Mouse (Mus musculus) MEL (cell line): ENCODE measurements around the gene Armcx5. TPM values are rescaled to one million over a fixed set of nuclear protein-coding genes. Genes with fewer than 3 reads are reported as not detected.

Experiments used
- DNase-seq: peaks from one replicate; pipeline ENCODE4 v3.0.0; 2011; ENCODE audit warnings: low read depth, low spot score
- H3K27ac ChIP-seq: 2 replicates; pipeline ENCODE4 v1.5.1; 2012; ENCODE audit warnings: low read depth, mild to moderate bottlenecking, control low read depth, low read length, moderate library complexity; ENCODE audit not compliant: control insufficient read depth
- H3K27me3 ChIP-seq, 2 experiments: fragments of 150-350 bp in 1 of 2; sonication (generic) in 1 of 2; 2 replicates each; pipeline ENCODE4 v1.6.1; 2012; ENCODE audit warnings: low read length in 2 of 2, mild to moderate bottlenecking in 2 of 2, improper control_type of control experiment in 1 of 2, moderate library complexity in 1 of 2; ENCODE audit not compliant: insufficient read depth in 2 of 2, control insufficient read depth in 1 of 2
- H3K36me3 ChIP-seq, 2 experiments: 2 replicates each; pipeline ENCODE4 v1.6.1; 2012 to 2014; ENCODE audit warnings: low read length in 2 of 2, improper control_type of control experiment in 1 of 2, inconsistent platforms in 1 of 2, mild to moderate bottlenecking in 1 of 2; ENCODE audit not compliant: insufficient read depth in 2 of 2, control insufficient read depth in 1 of 2
- H3K4me1 ChIP-seq, 2 experiments: fragments of 150-350 bp in 1 of 2; sonication (generic) in 1 of 2; 2 replicates each; pipeline ENCODE4 v1.6.1; 2012; ENCODE audit warnings: low read length in 2 of 2, improper control_type of control experiment in 1 of 2, mild to moderate bottlenecking in 1 of 2; ENCODE audit not compliant: insufficient read depth in 2 of 2, control insufficient read depth in 1 of 2
- H3K4me3 ChIP-seq, 2 experiments: fragments of 150-350 bp in 1 of 2; sonication (generic) in 1 of 2; 2 replicates each; pipeline ENCODE4 v1.5.1; 2012; ENCODE audit warnings: low read depth in 2 of 2, low read length in 2 of 2, mild to moderate bottlenecking in 2 of 2, moderate library complexity in 2 of 2, control low read depth in 1 of 2, improper control_type of control experiment in 1 of 2; ENCODE audit not compliant: control insufficient read depth in 1 of 2, insufficient read depth in 1 of 2
- H3K79me2 ChIP-seq: 2 replicates; pipeline ENCODE4 v1.6.1; 2012; ENCODE audit warnings: mild to moderate bottlenecking, low read length, moderate library complexity; ENCODE audit not compliant: control insufficient read depth, poor library complexity, insufficient read depth
- H3K9ac ChIP-seq: 2 replicates; pipeline ENCODE4 v1.6.1; 2012; ENCODE audit warnings: low read depth, mild to moderate bottlenecking, control low read depth, low read length, moderate library complexity; ENCODE audit not compliant: control insufficient read depth, poor library complexity, severe bottlenecking
- H3K9me3 ChIP-seq: fragments of 150-350 bp; sonication (generic); replicated peaks from 2 replicates; pipeline ENCODE4 v1.6.1; 2012; ENCODE audit warnings: mild to moderate bottlenecking, low read length, improper control_type of control experiment, moderate library complexity; ENCODE audit not compliant: insufficient read depth
- BHLHE40 ChIP-seq: IDR thresholded peaks from 2 replicates; pipeline ENCODE4 v1.6.1; 2012; ENCODE audit warnings: low read depth, mild to moderate bottlenecking, inconsistent platforms, low read length, improper control_type of control experiment, borderline replicate concordance
- CHD1 ChIP-seq: IDR thresholded peaks from 2 replicates; pipeline ENCODE4 v1.6.1; 2012; ENCODE audit warnings: low read depth, mild to moderate bottlenecking, inconsistent platforms, low read length, improper control_type of control experiment
- CHD2 ChIP-seq: IDR thresholded peaks from 2 replicates; pipeline ENCODE4 v1.6.1; 2011; ENCODE audit warnings: low read length, improper control_type of control experiment
- CTCF ChIP-seq, 3 experiments: IDR thresholded peaks in 2 of 3; conservative IDR thresholded peaks in 1 of 3; 2 replicates each; pipeline ENCODE4 v1.5.1; 2011 to 2012; ENCODE audit warnings: low read length in 3 of 3, low read depth in 2 of 3, mild to moderate bottlenecking in 2 of 3, improper control_type of control experiment in 1 of 3, inconsistent platforms in 1 of 3, mixed read lengths in 1 of 3, moderate library complexity in 1 of 3; ENCODE audit not compliant: control insufficient read depth in 1 of 3, insufficient read depth in 1 of 3, poor library complexity in 1 of 3, severe bottlenecking in 1 of 3
- E2F4 ChIP-seq: IDR thresholded peaks from 2 replicates; pipeline ENCODE4 v1.6.1; 2011; ENCODE audit warnings: low read depth, low read length, improper control_type of control experiment, borderline replicate concordance
- ELF1 ChIP-seq: IDR thresholded peaks from 2 replicates; pipeline ENCODE4 v1.6.1; 2014; ENCODE audit warnings: low read depth, mild to moderate bottlenecking, inconsistent platforms, low read length, improper control_type of control experiment, moderate library complexity
- EP300 ChIP-seq, 2 experiments: IDR thresholded peaks; 2 replicates each; pipeline ENCODE4 v1.6.1; 2011; ENCODE audit warnings: improper control_type of control experiment in 2 of 2, low read length in 2 of 2, low read depth in 1 of 2, mild to moderate bottlenecking in 1 of 2
- ETS1 ChIP-seq: IDR thresholded peaks from 2 replicates; pipeline ENCODE4 v1.6.1; 2012; ENCODE audit warnings: low read depth, mild to moderate bottlenecking, inconsistent platforms, low read length, improper control_type of control experiment, moderate library complexity
- GABPA ChIP-seq: IDR thresholded peaks from 2 replicates; pipeline ENCODE4 v1.6.1; 2012; ENCODE audit warnings: low read depth, mild to moderate bottlenecking, inconsistent platforms, low read length, improper control_type of control experiment, moderate library complexity
- HCFC1 ChIP-seq: IDR thresholded peaks from 2 replicates; pipeline ENCODE4 v1.6.1; 2012; ENCODE audit warnings: low read depth, mild to moderate bottlenecking, inconsistent platforms, low read length, improper control_type of control experiment, moderate library complexity
- KAT2A ChIP-seq: conservative IDR thresholded peaks from 2 replicates; pipeline ENCODE4 v1.6.1; 2012; ENCODE audit warnings: low read depth, low read length, improper control_type of control experiment, inconsistent platforms
- MAX ChIP-seq: IDR thresholded peaks from 2 replicates; pipeline ENCODE4 v1.6.1; 2011; ENCODE audit warnings: low read length, improper control_type of control experiment
- MEF2A ChIP-seq: IDR thresholded peaks from 2 replicates; pipeline ENCODE4 v1.6.1; 2014; ENCODE audit warnings: low read depth, mild to moderate bottlenecking, inconsistent platforms, low read length, improper control_type of control experiment; ENCODE audit not compliant: poor library complexity, insufficient replicate concordance, severe bottlenecking; ENCODE audit errors: extremely low read depth
- MXI1 ChIP-seq: IDR thresholded peaks from 2 replicates; pipeline ENCODE4 v1.6.1; 2011; ENCODE audit warnings: mild to moderate bottlenecking, low read depth, low read length, improper control_type of control experiment
- MYB ChIP-seq: IDR thresholded peaks from 2 replicates; pipeline ENCODE4 v1.6.1; 2011; ENCODE audit warnings: mild to moderate bottlenecking, low read depth, low read length, improper control_type of control experiment
- MYC ChIP-seq: IDR thresholded peaks from 2 replicates; pipeline ENCODE4 v1.6.1; 2011; ENCODE audit warnings: low read depth, mild to moderate bottlenecking, low read length, improper control_type of control experiment, moderate library complexity
- NELFE ChIP-seq: IDR thresholded peaks from 2 replicates; pipeline ENCODE4 v1.6.1; 2011; ENCODE audit warnings: low read depth, low read length, improper control_type of control experiment
- POLR2A ChIP-seq, 2 experiments: IDR thresholded peaks; 2 replicates each; pipeline ENCODE4 v1.6.1; 2011 to 2012; ENCODE audit warnings: low read length in 2 of 2, mild to moderate bottlenecking in 2 of 2, control low read depth in 1 of 2, improper control_type of control experiment in 1 of 2, low read depth in 1 of 2, moderate library complexity in 1 of 2; ENCODE audit not compliant: control insufficient read depth in 1 of 2, insufficient read depth in 1 of 2, poor library complexity in 1 of 2
- POLR2AphosphoS2 ChIP-seq: IDR thresholded peaks from 2 replicates; pipeline ENCODE4 v1.6.1; 2011; ENCODE audit warnings: low read length, improper control_type of control experiment
- POLR2AphosphoS5 ChIP-seq: IDR thresholded peaks from 2 replicates; pipeline ENCODE4 v1.6.1; 2012; ENCODE audit warnings: low read depth, borderline replicate concordance, mild to moderate bottlenecking, inconsistent platforms, low read length, moderate library complexity, mixed read lengths
- RCOR1 ChIP-seq: IDR thresholded peaks from 2 replicates; pipeline ENCODE4 v1.6.1; 2012; ENCODE audit warnings: low read depth, mild to moderate bottlenecking, inconsistent platforms, low read length, improper control_type of control experiment
- SIN3A ChIP-seq: IDR thresholded peaks from 2 replicates; pipeline ENCODE4 v1.6.1; 2012; ENCODE audit warnings: low read length, improper control_type of control experiment, inconsistent platforms
- SMC3 ChIP-seq: IDR thresholded peaks from 2 replicates; pipeline ENCODE4 v1.6.1; 2011; ENCODE audit warnings: low read depth, low read length, improper control_type of control experiment
- TBP ChIP-seq: IDR thresholded peaks from 2 replicates; pipeline ENCODE4 v1.8.0; 2011; ENCODE audit warnings: low read depth, low read length, improper control_type of control experiment
- TCF12 ChIP-seq: IDR thresholded peaks from 2 replicates; pipeline ENCODE4 v1.6.1; 2014; ENCODE audit warnings: low read depth, mild to moderate bottlenecking, inconsistent platforms, low read length, improper control_type of control experiment, moderate library complexity
- USF2 ChIP-seq, 2 experiments: IDR thresholded peaks; 2 replicates each; pipeline ENCODE4 v1.6.1; 2011 to 2012; ENCODE audit warnings: improper control_type of control experiment in 2 of 2, low read length in 2 of 2, borderline replicate concordance in 1 of 2, inconsistent platforms in 1 of 2, low read depth in 1 of 2, mild to moderate bottlenecking in 1 of 2; ENCODE audit not compliant: insufficient read depth in 1 of 2
- ZC3H11A ChIP-seq: IDR thresholded peaks from 2 replicates; pipeline ENCODE4 v1.6.1; 2012; ENCODE audit warnings: low read depth, mild to moderate bottlenecking, inconsistent platforms, low read length, improper control_type of control experiment
- ZKSCAN1 ChIP-seq: IDR thresholded peaks from 2 replicates; pipeline ENCODE4 v1.6.1; 2012; ENCODE audit warnings: low read depth, mild to moderate bottlenecking, inconsistent platforms, low read length, improper control_type of control experiment, moderate library complexity
- ZMIZ1 ChIP-seq: IDR thresholded peaks from 2 replicates; pipeline ENCODE4 v1.6.1; 2012; ENCODE audit warnings: low read depth, mild to moderate bottlenecking, inconsistent platforms, low read length, improper control_type of control experiment, moderate library complexity
- ZNF384 ChIP-seq: IDR thresholded peaks from 2 replicates; pipeline ENCODE4 v1.6.1; 2012; ENCODE audit warnings: low read depth, mild to moderate bottlenecking, inconsistent platforms, low read length, improper control_type of control experiment
- polyA plus RNA-seq, 2 experiments: library from polyadenylated mRNA; stranded (reverse) in 1 of 2; unstranded in 1 of 2; fragments of >175 nt in 1 of 2; fragments of >200 nt in 1 of 2; gene quantifications; 2 replicates each; pipeline versions ENCODE4 v1.2.1 to v1.2.4; 2012; ENCODE audit warnings: low replicate concordance in 2 of 2, low read depth in 1 of 2; ENCODE audit not compliant: insufficient read length in 2 of 2, insufficient read depth in 1 of 2, missing spikeins in 1 of 2
- total RNA-seq: library from RNA; depleted of rRNA; stranded (reverse); fragments of 300-350 nt; gene quantifications from 2 replicates; pipeline ENCODE4 v1.2.3, GENCODE M21; 2012; rRNA removed

The Armcx5 gene
- total RNA-seq (8.4 and 8.6 TPM in 2 replicates), polyA plus RNA-seq (1 to 10 TPM in 1 of 2 experiments, not detected in 1; 8.6 TPM)

- Histone ChIP-seq H3K9ac (peak within 1 kb of the TSS; percentile 91), H3K27ac (peak within 1 kb of the TSS; percentile 79), H3K4me1 (0 out of 4 replicates have a peak, but pooled peaks cover 0 to 4% of the 10 kb centered on the region in 2 experiments)
- TF ChIP-seq ZNF384, result no peak
- no peak for TF ChIP-seq SMC3
- TF ChIP-seq CHD2, result no peak
- TF ChIP-seq USF2 (IDR thresholded peaks at IDR 0.05; ENCODE audit: borderline replicate concordance in 1 of 2, insufficient read depth in 1 of 2, low read depth in 1 of 2, low read length in 2 of 2), result no peak
- TF ChIP-seq MYC, result 0 out of 2 replicates have a peak, but pooled peaks have one; percentile 57
- peak; percentile 90 for TF ChIP-seq POLR2AphosphoS2
- TF ChIP-seq CTCF (IDR thresholded peaks at IDR 0.05 in 2 of 3, conservative IDR thresholded peaks at IDR 0.05 in 1 of 3; ENCODE audit: control insufficient read depth in 1 of 3, insufficient read depth in 1 of 3, low read depth in 2 of 3, low read length in 3 of 3, poor library complexity in 1 of 3, severe bottlenecking in 1 of 3), result no peak
- no peak for TF ChIP-seq MYB
- no peak; a peak in 2 of 4 replicates for TF ChIP-seq EP300 (IDR thresholded peaks at IDR 0.05; ENCODE audit: low read depth in 1 of 2, low read length in 2 of 2)
- no peak for TF ChIP-seq MEF2A
- no peak for TF ChIP-seq ZKSCAN1
- peak; percentile 21; the same call in 1 of the 2 replicates for TF ChIP-seq BHLHE40
- TF ChIP-seq POLR2AphosphoS5, result no peak
- TF ChIP-seq ZMIZ1, result peak; percentile 35; the same call in 1 of the 2 replicates
- TF ChIP-seq KAT2A, result peak; percentile 87
- no peak for TF ChIP-seq RCOR1
- TF ChIP-seq ZC3H11A, result no peak
- TF ChIP-seq NELFE, result peak; percentile 89
- peak; percentile 80 for TF ChIP-seq SIN3A
- 0 out of 2 replicates have a peak, but pooled peaks have one; percentile 34 for TF ChIP-seq E2F4
- TF ChIP-seq POLR2A (IDR thresholded peaks at IDR 0.05; ENCODE audit: control insufficient read depth in 1 of 2, insufficient read depth in 1 of 2, low read depth in 1 of 2, low read length in 2 of 2, poor library complexity in 1 of 2), result peak; percentile 58 to 89
- TF ChIP-seq CHD1, result no peak
- peak; percentile 87 for TF ChIP-seq ELF1
- TF ChIP-seq MXI1, result peak; percentile 58
- 0 out of 2 replicates have a peak, but pooled peaks have one; percentile 22 for TF ChIP-seq TCF12
- TF ChIP-seq HCFC1, result peak; percentile 90
- no peak for TF ChIP-seq MAX
- TF ChIP-seq TBP, result peak; percentile 89
- no peak for TF ChIP-seq GABPA
- TF ChIP-seq ETS1, result no peak
- TF ChIP-seq, all 39 proteins: peak for 14
- Histone ChIP-seq H3K4me3 (peak within 1 kb of the TSS; percentile 93 to 97), H3K36me3 (peaks cover 3 to 11% of the 10 kb centered on the region in 2 experiments), H3K79me2 (peaks cover 9% of the 10 kb centered on the region), H3K27me3 (no peaks in the 10 kb centered on the region; a peak in 2 of 4 replicates), H3K9me3 (no peaks in the 10 kb centered on the region)
- DNase-seq, result peak; percentile 97
Measured at GRCm38 (mm10) chrX:135742304-135743055, at the start of gene Armcx5, which contains the start of gene Gprasp1. Armcx5 (plus strand) TSS chrX:135742733. Gprasp1 (plus strand) TSS chrX:135742733.
